Mouse (Mus musculus): ENCODE data around the gene Cbfb.

- TF ChIP-seq CTCF (IDR thresholded peaks at IDR 0.05; ENCODE audit: low read depth, low read length) (no peak), TAL1 (conservative IDR thresholded peaks at IDR 0.05; ENCODE audit: low read depth, low read length) (no peak)
Measured at GRCm38 (mm10) chr8:105253766-105254151, 83.3 kb downstream of the Cbfb start.
